Mouse (Mus musculus) adrenal gland, adult 8-10 months (tissue): ENCODE measurements around the gene Gm3512. TPM values are rescaled to one million over a fixed set of nuclear protein-coding genes. Genes with fewer than 3 reads are reported as not detected.
"Not testable (repeated sequence)": the region's sequence is repeated elsewhere in the genome, so short reads cannot be mapped to it uniquely, and the experiment has no call there.

ENCODE experiments used
- DNase-seq: peaks from one replicate; pipeline ENCODE4 v3.0.0; 2022
- total RNA-seq, 4 experiments: library from RNA; stranded (reverse); gene quantifications; 2 replicates each; pipeline ENCODE4 v1.2.4; 2022

Gm3512 gene
- 1 to 10 TPM in 1 of 4 experiments, under 1 TPM in 3; 0.46 to 1.1 (median 0.68) TPM for total RNA-seq

DNA sequence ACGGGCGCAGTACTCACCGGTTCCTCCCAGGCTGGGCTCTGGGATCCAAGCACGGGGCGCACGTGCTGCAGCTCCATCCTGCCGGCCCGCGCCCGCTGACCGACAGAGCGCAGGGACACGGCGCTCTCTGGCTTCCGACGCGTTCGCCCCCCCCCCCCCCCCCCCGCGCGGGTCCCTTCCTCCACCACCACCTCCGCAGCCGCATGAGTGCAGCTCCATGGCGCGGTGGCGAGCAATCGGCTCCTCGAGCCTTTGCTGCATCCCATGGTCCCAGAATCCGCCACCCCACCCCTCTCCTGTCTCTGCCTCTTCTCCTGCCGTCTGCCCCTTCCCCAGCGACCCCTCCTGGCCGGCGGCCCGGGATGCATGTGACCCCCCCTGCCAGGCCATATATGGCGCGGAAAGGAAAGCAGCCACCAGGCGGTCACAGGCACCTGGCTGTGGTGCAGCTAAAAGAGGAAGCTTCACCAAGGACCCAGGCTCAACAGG, at the start of gene Gm3512:
TSS of gene Gm3512 (minus strand) at position 51 of the 489 bp plus-strand sequence.
- DNase-seq, result not testable (repeated sequence)

DNA sequence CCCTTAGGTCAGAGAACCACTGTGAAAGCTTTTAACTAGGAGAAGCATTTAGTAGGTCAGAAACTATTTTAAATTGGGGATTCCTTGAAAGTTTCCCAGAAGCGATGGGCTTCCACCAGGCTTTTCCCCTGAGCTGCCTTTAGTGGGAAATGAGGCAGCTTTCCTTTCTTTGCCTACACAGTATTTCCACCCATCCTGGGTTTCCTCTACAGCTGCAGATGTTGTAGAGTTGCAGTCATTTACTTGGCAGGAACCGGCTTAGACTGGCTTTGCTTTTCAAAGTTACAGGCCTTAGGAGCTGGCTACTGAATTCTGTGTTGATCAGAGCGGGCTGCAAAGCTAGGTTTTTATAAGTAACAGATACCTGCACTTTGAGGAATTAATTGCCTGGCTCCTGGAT, 25.7 kb upstream of the Gm3512 start:
- not testable (repeated sequence) for DNase-seq

DNA sequence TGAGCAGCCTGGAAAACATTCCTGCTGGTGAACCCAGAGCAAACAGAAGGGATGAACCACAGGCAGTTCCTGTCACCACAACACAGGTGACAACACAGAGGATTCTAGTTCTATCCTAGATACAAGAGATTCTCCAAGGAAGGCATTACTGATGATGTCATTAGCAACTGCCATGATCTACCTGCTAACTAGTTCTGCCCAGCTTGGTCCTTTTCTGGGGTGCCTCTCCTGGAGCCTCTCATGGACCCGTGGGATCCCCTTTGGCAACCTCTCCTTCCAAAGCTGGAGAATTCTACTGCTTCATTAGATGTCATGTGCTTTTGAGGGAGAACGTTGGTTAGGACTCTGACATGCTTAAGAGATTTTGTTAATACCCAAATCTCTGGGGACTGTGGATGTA, 20.1 kb upstream of the Gm3512 start, which contains the start of gene Gm16434:
TSS of gene Gm16434 (minus strand) at position 101 of the 400 bp plus-strand sequence.
- DNase-seq, result not testable (repeated sequence)

DNA sequence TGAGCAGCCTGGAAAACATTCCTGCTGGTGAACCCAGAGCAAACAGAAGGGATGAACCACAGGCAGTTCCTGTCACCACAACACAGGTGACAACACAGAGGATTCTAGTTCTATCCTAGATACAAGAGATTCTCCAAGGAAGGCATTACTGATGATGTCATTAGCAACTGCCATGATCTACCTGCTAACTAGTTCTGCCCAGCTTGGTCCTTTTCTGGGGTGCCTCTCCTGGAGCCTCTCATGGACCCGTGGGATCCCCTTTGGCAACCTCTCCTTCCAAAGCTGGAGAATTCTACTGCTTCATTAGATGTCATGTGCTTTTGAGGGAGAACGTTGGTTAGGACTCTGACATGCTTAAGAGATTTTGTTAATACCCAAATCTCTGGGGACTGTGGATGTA, 49.0 kb downstream of the Gm3512 start, which contains the start of gene Gm6676:
TSS of gene Gm6676 (minus strand) at position 101 of the 400 bp plus-strand sequence.
- DNase-seq, result not testable (repeated sequence)

DNA sequence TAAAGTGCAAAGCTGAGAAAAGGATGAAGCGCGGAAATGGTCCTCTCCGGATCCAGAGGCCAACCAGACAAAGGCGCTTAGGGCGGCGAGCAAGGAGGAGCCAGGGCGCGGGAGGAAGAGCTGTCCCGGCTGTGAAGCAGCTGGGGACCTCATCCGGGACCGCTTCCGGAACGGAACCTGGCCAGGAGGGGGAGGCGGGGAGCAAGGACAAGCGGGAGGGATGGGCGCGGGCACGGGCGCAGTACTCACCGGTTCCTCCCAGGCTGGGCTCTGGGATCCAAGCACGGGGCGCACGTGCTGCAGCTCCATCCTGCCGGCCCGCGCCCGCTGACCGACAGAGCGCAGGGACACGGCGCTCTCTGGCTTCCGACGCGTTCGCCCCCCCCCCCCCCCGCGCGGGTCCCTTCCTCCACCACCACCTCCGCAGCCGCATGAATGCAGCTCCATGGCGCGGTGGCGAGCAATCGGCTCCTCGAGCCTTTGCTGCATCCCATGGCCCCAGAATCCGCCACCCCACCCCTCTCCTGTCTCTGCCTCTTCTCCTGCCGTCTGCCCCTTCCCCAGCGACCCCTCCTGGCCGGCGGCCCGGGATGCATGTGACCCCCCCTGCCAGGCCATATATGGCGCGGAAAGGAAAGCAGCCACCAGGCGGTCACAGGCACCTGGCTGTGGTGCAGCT, 69.1 kb downstream of the Gm3512 start:
- DNase-seq, result not testable (repeated sequence)

Other genes starting within 250 kb of the Gm3512 start
- not detected for gene Gm6356, start 200.7 kb downstream of the Gm3512 start, total RNA-seq
- under 1 TPM in 2 of 4 experiments, not detected in 2; 0.16 to 0.28 TPM for gene Gm10406, start 147.1 kb downstream of the Gm3512 start, total RNA-seq
- not detected for gene Gm3685, start 129.6 kb downstream of the Gm3512 start, total RNA-seq
- gene Gm3696, start 73.9 kb downstream of the Gm3512 start, total RNA-seq, result 1 to 10 TPM in 1 of 4 experiments, not detected in 3; 2.2 TPM
- gene Gm6676, start 49.1 kb downstream of the Gm3512 start, total RNA-seq, result not detected
- not detected for gene Gm16434, start 20.0 kb upstream of the Gm3512 start, total RNA-seq
- not detected for gene Gm3727, start 90.2 kb upstream of the Gm3512 start, total RNA-seq
- gene Gm3739, start 140.5 kb upstream of the Gm3512 start, total RNA-seq, result under 1 TPM in 2 of 4 experiments, not detected in 2; 0.21 to 0.24 TPM
- gene Gm5797, start 157.9 kb upstream of the Gm3512 start, total RNA-seq, result not detected
- not detected for gene Gm8374, start 190.6 kb upstream of the Gm3512 start, total RNA-seq